In genomic region chr9:72753741-72754140, GRCm38 (mm10) we compare ENCODE assay signal across 10 mouse cellular contexts. TPM values are rescaled to one million over a fixed set of nuclear protein-coding genes. Genes with fewer than 3 reads are reported as not detected.
DNase-seq lines count a peak whose midpoint lies in the region; ATAC-seq lines count a peak whose summit lies in the region.
"Had no signal": no experiment of that assay in that cellular context is flagged by ENCODE, and none has a peak within 500 bp of the region (broad histone marks: within the 10 kb centered on the region; RNA-seq: fewer than 3 reads in every experiment).

No protein-coding gene starts in this region.

- peak overlapping the region; percentile 62; the same call in 1 of the 2 replicates for H3K27ac ChIP-seq in hindbrain, embryonic 12.5 days
- H3K27ac ChIP-seq in neural tube, embryonic 13.5 days (replicated peaks) = 0 out of 2 replicates have a peak overlapping the region, but pooled peaks have one; percentile 38

- peaks cover 15% of the 10 kb centered on the region for H3K4me1 ChIP-seq in hindbrain, embryonic 12.5 days
- H3K4me1 ChIP-seq in neural tube, embryonic 13.5 days (replicated peaks) = peaks cover 13% of the 10 kb centered on the region

- H3K9ac ChIP-seq in hindbrain, embryonic 12.5 days = no peak overlapping the region
- no peak overlapping the region for H3K9ac ChIP-seq in neural tube, embryonic 13.5 days

- peaks cover 10% of the 10 kb centered on the region for H3K36me3 ChIP-seq in hindbrain, embryonic 12.5 days
- peaks cover 14% of the 10 kb centered on the region for H3K36me3 ChIP-seq in neural tube, embryonic 13.5 days

- intact Hi-C loops in left cerebral cortex, postnatal 4 days (cut with DNase I) = loop anchor here (2.0 kb wide), 1 partner anchor 33 kb away; no protein-coding TSS in a partner anchor

- no peak overlapping the region for H3K4me3 ChIP-seq in hindbrain, embryonic 12.5 days
- no peak overlapping the region for H3K4me3 ChIP-seq in neural tube, embryonic 13.5 days

- ATAC-seq in hindbrain, embryonic 12.5 days (ENCODE audit: low FRiP score) = peak; percentile 71
- ATAC-seq in neural tube, embryonic 13.5 days (ENCODE audit: low read depth) = peak; percentile 65

- no peaks in the 10 kb centered on the region for H3K9me3 ChIP-seq in hindbrain, embryonic 12.5 days (replicated peaks)
- H3K9me3 ChIP-seq in neural tube, embryonic 13.5 days = no peaks in the 10 kb centered on the region

- no peak overlapping the region for H3K4me2 ChIP-seq in hindbrain, embryonic 12.5 days (replicated peaks)
- no peak overlapping the region for H3K4me2 ChIP-seq in neural tube, embryonic 13.5 days
- H3K4me2 ChIP-seq: heart, embryonic 11.5 days had no signal

- peak; percentile 79 for DNase-seq in left cerebral cortex, postnatal 4 days
- DNase-seq in left cerebral cortex, adult 11 months (ENCODE audit: low spot score) = no peak
- peak; percentile 75 for DNase-seq in embryo, embryonic 10.5 days (ENCODE audit: low spot score)
- no peak for DNase-seq in testis, postnatal 10 days (ENCODE audit: low spot score)
- no peak for DNase-seq in heart, adult 8-10 months (ENCODE audit: low spot score)
- no peak for DNase-seq in natural killer cell, adult 2 months (ENCODE audit: low spot score in 2 of 2)

- no peaks in the 10 kb centered on the region for H3K27me3 ChIP-seq in hindbrain, embryonic 12.5 days
- H3K27me3 ChIP-seq in neural tube, embryonic 13.5 days = no peaks in the 10 kb centered on the region

- WGBS in hindbrain, embryonic 12.5 days = 10% methylated on average over 7 of the region's 7 CpGs
- 9% methylated on average over 7 of the region's 7 CpGs for WGBS in neural tube, embryonic 13.5 days

RNA-seq across cellular contexts. Expression of gene Prtg, which starts 52.9 kb away (rescaled TPM):
- under 1 TPM; 0.48 to 0.52 TPM for total RNA-seq in left cerebral cortex, postnatal 4 days (2021)
- polyA plus RNA-seq in hindbrain, embryonic 12.5 days (2016; fragmentation: Nextera tagmentation; extraction: Ambion mirVana) = 2.1 and 2.2 TPM in 2 replicates
- polyA plus RNA-seq in neural tube, embryonic 13.5 days (2015; fragmentation: Nextera tagmentation; extraction: Ambion mirVana) = 0.51 and 0.52 TPM in 2 replicates
- under 1 TPM in 3 of 4 experiments, not detected in 1; 0.06 to 0.17 (median 0.12) TPM for total RNA-seq in heart, adult 8-10 months (2022)
- total RNA-seq: megakaryocyte-erythroid progenitor cell, adult 5-6 weeks had no signal

Comparison
In these comparisons a context has a peak if more than half of its experiments do, and no peak if none do; other contexts are left out.
1. DNase-seq: peak in left cerebral cortex, postnatal 4 days (single experiment) and embryo, embryonic 10.5 days (single experiment); none in left cerebral cortex, adult 11 months (single experiment), testis, postnatal 10 days (single experiment), heart, adult 8-10 months (single experiment) and natural killer cell, adult 2 months (0 of 2).